Mouse (Mus musculus) adrenal gland, adult (tissue): ENCODE measurements around the gene Carhsp1.

ENCODE experiments used
- DNase-seq, 2 experiments: peaks; one replicate each; pipeline ENCODE4 v3.0.0; 2022 to 2023; ENCODE audit warnings: low spot score in 1 of 2; ENCODE audit not compliant: inconsistent age in 2 of 2

Carhsp1 gene

GRCm38 (mm10) chr16:8671551-8672349 is at the start of gene Carhsp1:
Gene Carhsp1, minus strand, starts transcription at chr16:8672155.
- DNase-seq = peak; percentile 96 to 98

GRCm38 (mm10) chr16:8720447-8720846 is 48.5 kb upstream of the Carhsp1 start:
- DNase-seq = no peak

- DNase-seq = no peak
Observed at GRCm38 (mm10) chr16:8717744-8718143, 45.8 kb upstream of the Carhsp1 start.

GRCm38 (mm10) chr16:8716300-8716699 is 44.3 kb upstream of the Carhsp1 start:
- DNase-seq = no peak

- no peak for DNase-seq
Observed at GRCm38 (mm10) chr16:8715513-8716080, 43.6 kb upstream of the Carhsp1 start.

GRCm38 (mm10) chr16:8714851-8715250 is 42.9 kb upstream of the Carhsp1 start:
- DNase-seq = no peak

- DNase-seq = peak in 1 of 2 experiments; percentile 47
Observed at GRCm38 (mm10) chr16:8711998-8712397, 40.0 kb upstream of the Carhsp1 start.

GRCm38 (mm10) chr16:8700586-8700985 is 28.6 kb upstream of the Carhsp1 start:
- no peak for DNase-seq

GRCm38 (mm10) chr16:8699556-8699955 is 27.6 kb upstream of the Carhsp1 start:
- DNase-seq = no peak

GRCm38 (mm10) chr16:8691206-8691605 is 19.3 kb upstream of the Carhsp1 start:
- DNase-seq = no peak

- peak in 1 of 2 experiments; percentile 72 for DNase-seq
Observed at GRCm38 (mm10) chr16:8689979-8690656, 18.2 kb upstream of the Carhsp1 start.

- DNase-seq = no peak
Observed at GRCm38 (mm10) chr16:8687559-8688112, 15.7 kb upstream of the Carhsp1 start.

GRCm38 (mm10) chr16:8686871-8687535 is 15.0 kb upstream of the Carhsp1 start:
- DNase-seq = no peak

- DNase-seq = peak; percentile 74 to 93
Observed at GRCm38 (mm10) chr16:8686121-8686870, 14.3 kb upstream of the Carhsp1 start.

- DNase-seq = no peak
Observed at GRCm38 (mm10) chr16:8685087-8685486, 13.1 kb upstream of the Carhsp1 start.

- DNase-seq = no peak
Observed at GRCm38 (mm10) chr16:8680470-8680869, 8.5 kb upstream of the Carhsp1 start, which contains the start of gene Gm5767. Gene Gm5767, plus strand, starts transcription at chr16:8680770.

- no peak for DNase-seq
Observed at GRCm38 (mm10) chr16:8679780-8680179, 7.8 kb upstream of the Carhsp1 start.

- DNase-seq = no peak
Observed at GRCm38 (mm10) chr16:8678676-8679075, 6.7 kb upstream of the Carhsp1 start.

GRCm38 (mm10) chr16:8678035-8678434 is 6.1 kb upstream of the Carhsp1 start:
- peak in 1 of 2 experiments; percentile 77 for DNase-seq

- peak in 1 of 2 experiments; percentile 83 for DNase-seq
Observed at GRCm38 (mm10) chr16:8676800-8677199, 4.8 kb upstream of the Carhsp1 start.
